Mouse (Mus musculus): Measurements from ENCODE around the gene Fndc3b. TPM values are rescaled to one million over a fixed set of nuclear protein-coding genes. Genes with fewer than 3 reads are reported as not detected.

Fndc3b gene
- polyA plus RNA-seq, 1 experiment: 5.0 TPM

- no peak for TF ChIP-seq POLR2A (IDR thresholded peaks at IDR 0.05; ENCODE audit: control insufficient read depth, low read depth, low read length)
- no peak for TF ChIP-seq CTCF (IDR thresholded peaks at IDR 0.05; ENCODE audit: control insufficient read depth, insufficient read depth, insufficient replicate concordance, low read depth, low read length)
- H3K27me3 ChIP-seq (ENCODE audit: control insufficient read depth, insufficient read depth, low read length): no peaks in the 10 kb centered on the region
- peaks cover 5% of the 10 kb centered on the region; the same call in 1 of the 2 replicates for H3K4me1 ChIP-seq (ENCODE audit: control insufficient read depth, insufficient read depth, low read length)
- H3K4me3 ChIP-seq (ENCODE audit: control insufficient read depth, low read depth, low read length): no peak overlapping the region
- H3K36me3 ChIP-seq (ENCODE audit: control insufficient read depth, insufficient read depth, low read length): no peaks in the 10 kb centered on the region
- H3K27ac ChIP-seq (ENCODE audit: control insufficient read depth, insufficient read depth, low read depth, low read length): no peak overlapping the region
Measured at GRCm38 (mm10) chr3:27605613-27606012, 105.5 kb downstream of the Fndc3b start.

GRCm38 (mm10) chr3:27605081-27605480, 106.0 kb downstream of the Fndc3b start:
- no peaks in the 10 kb centered on the region for H3K36me3 ChIP-seq (ENCODE audit: control insufficient read depth, insufficient read depth, low read length)
- TF ChIP-seq POLR2A (IDR thresholded peaks at IDR 0.05; ENCODE audit: control insufficient read depth, low read depth, low read length) (no peak), CTCF (IDR thresholded peaks at IDR 0.05; ENCODE audit: control insufficient read depth, insufficient read depth, insufficient replicate concordance, low read depth, low read length) (no peak)
- no peak overlapping the region for H3K27ac ChIP-seq (ENCODE audit: control insufficient read depth, insufficient read depth, low read depth, low read length)
- no peak overlapping the region for H3K4me3 ChIP-seq (ENCODE audit: control insufficient read depth, low read depth, low read length)
- no peaks in the 10 kb centered on the region for H3K27me3 ChIP-seq (ENCODE audit: control insufficient read depth, insufficient read depth, low read length)
- peaks cover 5% of the 10 kb centered on the region; the same call in 1 of the 2 replicates for H3K4me1 ChIP-seq (ENCODE audit: control insufficient read depth, insufficient read depth, low read length)

GRCm38 (mm10) chr3:27604629-27605028, 106.5 kb downstream of the Fndc3b start:
- Histone ChIP-seq H3K27ac (ENCODE audit: control insufficient read depth, insufficient read depth, low read depth, low read length) (no peak overlapping the region), H3K4me3 (ENCODE audit: control insufficient read depth, low read depth, low read length) (no peak overlapping the region), H3K36me3 (ENCODE audit: control insufficient read depth, insufficient read depth, low read length) (no peaks in the 10 kb centered on the region), H3K4me1 (ENCODE audit: control insufficient read depth, insufficient read depth, low read length) (peaks cover 5% of the 10 kb centered on the region; the same call in 1 of the 2 replicates), H3K27me3 (ENCODE audit: control insufficient read depth, insufficient read depth, low read length) (no peaks in the 10 kb centered on the region)
- TF ChIP-seq POLR2A (IDR thresholded peaks at IDR 0.05; ENCODE audit: control insufficient read depth, low read depth, low read length) (no peak), CTCF (IDR thresholded peaks at IDR 0.05; ENCODE audit: control insufficient read depth, insufficient read depth, insufficient replicate concordance, low read depth, low read length) (no peak)

GRCm38 (mm10) chr3:27603905-27604620, 107.0 kb downstream of the Fndc3b start:
- TF ChIP-seq CTCF (IDR thresholded peaks at IDR 0.05; ENCODE audit: control insufficient read depth, insufficient read depth, insufficient replicate concordance, low read depth, low read length) (no peak), POLR2A (IDR thresholded peaks at IDR 0.05; ENCODE audit: control insufficient read depth, low read depth, low read length) (no peak)
- no peak overlapping the region for H3K27ac ChIP-seq (ENCODE audit: control insufficient read depth, insufficient read depth, low read depth, low read length)
- H3K4me1 ChIP-seq (ENCODE audit: control insufficient read depth, insufficient read depth, low read length): peaks cover 5% of the 10 kb centered on the region; the same call in 1 of the 2 replicates
- H3K27me3 ChIP-seq (ENCODE audit: control insufficient read depth, insufficient read depth, low read length): no peaks in the 10 kb centered on the region
- no peaks in the 10 kb centered on the region for H3K36me3 ChIP-seq (ENCODE audit: control insufficient read depth, insufficient read depth, low read length)
- H3K4me3 ChIP-seq (ENCODE audit: control insufficient read depth, low read depth, low read length): no peak overlapping the region

GRCm38 (mm10) chr3:27600645-27601044, 110.5 kb downstream of the Fndc3b start:
- peaks cover 2% of the 10 kb centered on the region; the same call in 1 of the 2 replicates for H3K4me1 ChIP-seq (ENCODE audit: control insufficient read depth, insufficient read depth, low read length)
- no peak overlapping the region for H3K4me3 ChIP-seq (ENCODE audit: control insufficient read depth, low read depth, low read length)
- no peak overlapping the region for H3K27ac ChIP-seq (ENCODE audit: control insufficient read depth, insufficient read depth, low read depth, low read length)
- TF ChIP-seq POLR2A (IDR thresholded peaks at IDR 0.05; ENCODE audit: control insufficient read depth, low read depth, low read length): no peak
- no peak for TF ChIP-seq CTCF (IDR thresholded peaks at IDR 0.05; ENCODE audit: control insufficient read depth, insufficient read depth, insufficient replicate concordance, low read depth, low read length)
- no peaks in the 10 kb centered on the region for H3K36me3 ChIP-seq (ENCODE audit: control insufficient read depth, insufficient read depth, low read length)
- H3K27me3 ChIP-seq (ENCODE audit: control insufficient read depth, insufficient read depth, low read length): no peaks in the 10 kb centered on the region

- no peak overlapping the region for H3K4me3 ChIP-seq (ENCODE audit: control insufficient read depth, low read depth, low read length)
- H3K27me3 ChIP-seq (ENCODE audit: control insufficient read depth, insufficient read depth, low read length): no peaks in the 10 kb centered on the region
- TF ChIP-seq POLR2A (IDR thresholded peaks at IDR 0.05; ENCODE audit: control insufficient read depth, low read depth, low read length) (no peak), CTCF (IDR thresholded peaks at IDR 0.05; ENCODE audit: control insufficient read depth, insufficient read depth, insufficient replicate concordance, low read depth, low read length) (no peak)
- H3K36me3 ChIP-seq (ENCODE audit: control insufficient read depth, insufficient read depth, low read length): no peaks in the 10 kb centered on the region
- H3K4me1 ChIP-seq (ENCODE audit: control insufficient read depth, insufficient read depth, low read length): peaks cover 2% of the 10 kb centered on the region; the same call in 1 of the 2 replicates
- H3K27ac ChIP-seq (ENCODE audit: control insufficient read depth, insufficient read depth, low read depth, low read length): no peak overlapping the region
Measured at GRCm38 (mm10) chr3:27600197-27600596, 110.9 kb downstream of the Fndc3b start.

- H3K4me3 ChIP-seq (ENCODE audit: control insufficient read depth, low read depth, low read length): no peak overlapping the region
- TF ChIP-seq CTCF (IDR thresholded peaks at IDR 0.05; ENCODE audit: control insufficient read depth, insufficient read depth, insufficient replicate concordance, low read depth, low read length): no peak
- no peak for TF ChIP-seq POLR2A (IDR thresholded peaks at IDR 0.05; ENCODE audit: control insufficient read depth, low read depth, low read length)
- H3K4me1 ChIP-seq (ENCODE audit: control insufficient read depth, insufficient read depth, low read length): peaks cover 2% of the 10 kb centered on the region; the same call in 1 of the 2 replicates
- H3K27ac ChIP-seq (ENCODE audit: control insufficient read depth, insufficient read depth, low read depth, low read length): no peak overlapping the region
- no peaks in the 10 kb centered on the region for H3K27me3 ChIP-seq (ENCODE audit: control insufficient read depth, insufficient read depth, low read length)
- no peaks in the 10 kb centered on the region for H3K36me3 ChIP-seq (ENCODE audit: control insufficient read depth, insufficient read depth, low read length)
Measured at GRCm38 (mm10) chr3:27598437-27599382, 112.4 kb downstream of the Fndc3b start.
